Mouse (Mus musculus) embryo, embryonic 9.5 days (tissue): ENCODE data around the gene Map4k3.
"Not testable (repeated sequence)": the region's sequence is repeated elsewhere in the genome, so short reads cannot be mapped to it uniquely, and the experiment has no call there.

Experiments used
- DNase-seq: peaks from one replicate; pipeline ENCODE4 v3.0.0-alpha.2; 2017; ENCODE audit errors: extremely low spot score

Map4k3 gene

GRCm38 (mm10) chr17:80728062-80728858, at the start of gene Map4k3:
Map4k3 (minus strand) TSS chr17:80728485.
- DNase-seq = peak; percentile 89

GRCm38 (mm10) chr17:80777581-80777980, 49.3 kb upstream of the Map4k3 start:
- no peak for DNase-seq

- DNase-seq = no peak
Observed at GRCm38 (mm10) chr17:80775178-80775788, 47.0 kb upstream of the Map4k3 start.

GRCm38 (mm10) chr17:80772545-80773453, 44.5 kb upstream of the Map4k3 start:
- no peak for DNase-seq

- no peak for DNase-seq
Observed at GRCm38 (mm10) chr17:80770065-80770464, 41.8 kb upstream of the Map4k3 start.

- DNase-seq = no peak
Observed at GRCm38 (mm10) chr17:80765204-80765603, 36.9 kb upstream of the Map4k3 start.

- DNase-seq = no peak
Observed at GRCm38 (mm10) chr17:80763065-80763681, 34.9 kb upstream of the Map4k3 start.

- DNase-seq = no peak
Observed at GRCm38 (mm10) chr17:80762391-80763040, 34.2 kb upstream of the Map4k3 start.

GRCm38 (mm10) chr17:80761191-80761590, 32.9 kb upstream of the Map4k3 start:
- DNase-seq = not testable (repeated sequence)

- no peak for DNase-seq
Observed at GRCm38 (mm10) chr17:80760344-80761145, 32.3 kb upstream of the Map4k3 start.

GRCm38 (mm10) chr17:80756043-80756442, 27.8 kb upstream of the Map4k3 start:
- no peak for DNase-seq

GRCm38 (mm10) chr17:80755076-80755871, 27.0 kb upstream of the Map4k3 start:
- DNase-seq = no peak

GRCm38 (mm10) chr17:80754589-80754988, 26.3 kb upstream of the Map4k3 start:
- no peak for DNase-seq

- DNase-seq = no peak
Observed at GRCm38 (mm10) chr17:80752466-80752865, 24.2 kb upstream of the Map4k3 start.

- DNase-seq = no peak
Observed at GRCm38 (mm10) chr17:80739421-80739820, 11.1 kb upstream of the Map4k3 start.

- DNase-seq = no peak
Observed at GRCm38 (mm10) chr17:80734700-80735099, 6.4 kb upstream of the Map4k3 start.

GRCm38 (mm10) chr17:80733121-80733800, 5.0 kb upstream of the Map4k3 start:
- DNase-seq = no peak

- DNase-seq = no peak
Observed at GRCm38 (mm10) chr17:80732256-80732655, 4.0 kb upstream of the Map4k3 start.

- DNase-seq = not testable (repeated sequence)
Observed at GRCm38 (mm10) chr17:80730283-80730682, 2.0 kb upstream of the Map4k3 start.
